Mouse (Mus musculus) ES-E14 (cell line): ENCODE measurements around the gene Smurf2.

ENCODE experiments used
- CHD2 ChIP-seq: IDR thresholded peaks from 2 replicates; pipeline ENCODE4 v1.6.1; 2014; ENCODE audit warnings: mild to moderate bottlenecking, low read depth, low read length, inconsistent platforms
- ZNF384 ChIP-seq: IDR thresholded peaks from 2 replicates; pipeline ENCODE4 v1.6.1; 2012; ENCODE audit warnings: low read depth, low read length, inconsistent platforms

- TF ChIP-seq CHD2 (no peak), ZNF384 (no peak)
Measured at GRCm38 (mm10) chr11:106957271-106957980, 36.9 kb upstream of the Smurf2 start.
